Mouse (Mus musculus) CH12.LX (cell line): ENCODE measurements around the gene Zfhx3. TPM values are rescaled to one million over a fixed set of nuclear protein-coding genes. Genes with fewer than 3 reads are reported as not detected.

Experiments
- DNase-seq: peaks from one replicate; pipeline ENCODE4 v3.0.0-alpha.2; 2013; ENCODE audit errors: extremely low read depth
- H3K27ac ChIP-seq: 2 replicates; pipeline ENCODE4 v1.5.1; 2012; ENCODE audit warnings: low read depth, mild to moderate bottlenecking, control low read depth, moderate library complexity; ENCODE audit not compliant: insufficient read depth
- H3K27me3 ChIP-seq: replicated peaks from 2 replicates; pipeline ENCODE3; 2012; ENCODE audit warnings: inconsistent platforms
- H3K36me3 ChIP-seq, 2 experiments: replicated peaks in 1 of 2; 2 replicates each; pipeline versions ENCODE3 to v1.6.1; 2012; ENCODE audit warnings: inconsistent platforms in 1 of 2, low read length in 1 of 2, mild to moderate bottlenecking in 1 of 2, mixed read lengths in 1 of 2, moderate library complexity in 1 of 2; ENCODE audit not compliant: control insufficient read depth in 1 of 2, insufficient read depth in 1 of 2
- H3K4me1 ChIP-seq, 2 experiments: 2 replicates each; pipeline ENCODE4 v1.6.1; 2012; ENCODE audit warnings: inconsistent platforms in 1 of 2, moderate library complexity in 1 of 2; ENCODE audit not compliant: insufficient read depth in 2 of 2, control insufficient read depth in 1 of 2
- H3K4me2 ChIP-seq: 2 replicates; pipeline ENCODE4 v1.6.1; 2012; ENCODE audit warnings: low read depth, mild to moderate bottlenecking, control low read depth; ENCODE audit not compliant: poor library complexity, insufficient read depth, severe bottlenecking
- H3K4me3 ChIP-seq, 3 experiments: fragments of 150-350 bp in 1 of 3; sonication (generic) in 1 of 3; replicated peaks in 1 of 3; 2 replicates each; pipeline versions ENCODE3 to v1.5.1; 2011 to 2012; ENCODE audit warnings: low read depth in 2 of 3, low read length in 2 of 3, mild to moderate bottlenecking in 2 of 3, moderate library complexity in 2 of 3, control low read depth in 1 of 3, improper control_type of control experiment in 1 of 3, inconsistent platforms in 1 of 3, mixed read lengths in 1 of 3; ENCODE audit not compliant: poor library complexity in 1 of 3
- H3K79me2 ChIP-seq: replicated peaks from 2 replicates; pipeline ENCODE4 v1.6.1; 2012; ENCODE audit warnings: mild to moderate bottlenecking, moderate library complexity; ENCODE audit not compliant: control insufficient read depth, poor library complexity, insufficient read depth, severe bottlenecking; ENCODE audit errors: extremely low read depth
- H3K9ac ChIP-seq: 2 replicates; pipeline ENCODE4 v1.6.1; 2012; ENCODE audit warnings: low read depth, mild to moderate bottlenecking, control low read depth, moderate library complexity; ENCODE audit not compliant: insufficient read depth
- H3K9me3 ChIP-seq: replicated peaks from 2 replicates; pipeline ENCODE3; 2012; ENCODE audit warnings: low read length, inconsistent platforms, mixed read lengths
- CHD1 ChIP-seq: IDR thresholded peaks from 2 replicates; pipeline ENCODE4 v1.6.1; 2012; ENCODE audit warnings: low read depth, low read length, improper control_type of control experiment, inconsistent platforms
- CHD2 ChIP-seq: IDR thresholded peaks from 2 replicates; pipeline ENCODE4 v1.6.1; 2011; ENCODE audit warnings: low read length, improper control_type of control experiment
- CTCF ChIP-seq, 2 experiments: IDR thresholded peaks in 1 of 2; conservative IDR thresholded peaks in 1 of 2; 2 replicates each; pipeline ENCODE4 v1.5.1; 2011 to 2012; ENCODE audit warnings: low read depth in 2 of 2, low read length in 2 of 2, improper control_type of control experiment in 1 of 2, inconsistent platforms in 1 of 2, mild to moderate bottlenecking in 1 of 2, moderate library complexity in 1 of 2
- EP300 ChIP-seq: IDR thresholded peaks from 2 replicates; pipeline ENCODE4 v1.6.1; 2011; ENCODE audit warnings: low read length, improper control_type of control experiment
- ETS1 ChIP-seq: conservative IDR thresholded peaks from 2 replicates; pipeline ENCODE4 v1.6.1; 2012; ENCODE audit warnings: low read depth, mild to moderate bottlenecking, inconsistent platforms, low read length, improper control_type of control experiment, moderate library complexity
- IRF4 ChIP-seq: IDR thresholded peaks from 2 replicates; pipeline ENCODE4 v1.6.1; 2014; ENCODE audit warnings: low read depth, mild to moderate bottlenecking, inconsistent platforms, low read length, improper control_type of control experiment
- JUN ChIP-seq: IDR thresholded peaks from 2 replicates; pipeline ENCODE4 v1.6.1; 2011; ENCODE audit warnings: low read depth, mild to moderate bottlenecking, low read length, improper control_type of control experiment, moderate library complexity; ENCODE audit not compliant: insufficient read depth
- JUND ChIP-seq: conservative IDR thresholded peaks from 2 replicates; pipeline ENCODE4 v1.6.1; 2011; ENCODE audit warnings: low read depth, low read length, improper control_type of control experiment
- MAFK ChIP-seq: IDR thresholded peaks from 2 replicates; pipeline ENCODE4 v1.6.1; 2011; ENCODE audit warnings: low read length, improper control_type of control experiment; ENCODE audit not compliant: insufficient replicate concordance
- MEF2A ChIP-seq: IDR thresholded peaks from 2 replicates; pipeline ENCODE4 v1.6.1; 2014; ENCODE audit warnings: low read depth, mild to moderate bottlenecking, inconsistent platforms, low read length, improper control_type of control experiment, borderline replicate concordance
- RCOR1 ChIP-seq: conservative IDR thresholded peaks from 2 replicates; pipeline ENCODE4 v1.6.1; 2012; ENCODE audit warnings: low read depth, mild to moderate bottlenecking, inconsistent platforms, low read length, improper control_type of control experiment
- SIN3A ChIP-seq: IDR thresholded peaks from 2 replicates; pipeline ENCODE4 v1.6.1; 2012; ENCODE audit warnings: low read length, improper control_type of control experiment, inconsistent platforms
- SMC3 ChIP-seq: IDR thresholded peaks from 2 replicates; pipeline ENCODE4 v1.6.1; 2011; ENCODE audit warnings: low read depth, low read length, improper control_type of control experiment
- TBP ChIP-seq: conservative IDR thresholded peaks from 2 replicates; pipeline ENCODE4 v1.6.1; 2011; ENCODE audit warnings: low read depth, low read length, improper control_type of control experiment
- USF1 ChIP-seq: IDR thresholded peaks from 2 replicates; pipeline ENCODE4 v1.6.1; 2014; ENCODE audit warnings: low read depth, mild to moderate bottlenecking, inconsistent platforms, low read length, improper control_type of control experiment
- ZKSCAN1 ChIP-seq: IDR thresholded peaks from 2 replicates; pipeline ENCODE4 v1.6.1; 2012; ENCODE audit warnings: low read depth, inconsistent platforms, low read length, improper control_type of control experiment, borderline replicate concordance
- ZMIZ1 ChIP-seq: IDR thresholded peaks from 2 replicates; pipeline ENCODE4 v1.6.1; 2012; ENCODE audit warnings: low read depth, mild to moderate bottlenecking, inconsistent platforms, low read length, improper control_type of control experiment
- ZNF384 ChIP-seq: IDR thresholded peaks from 2 replicates; pipeline ENCODE4 v1.6.1; 2012; ENCODE audit warnings: low read depth, low read length, improper control_type of control experiment, inconsistent platforms
- dilution Hi-C: fragments of 300-500 bp; cut with MboI; formaldehyde crosslinking; loops from 2 replicates; pipeline ENCODE4 v1.14.3; 2020; ENCODE audit warnings: low sequenced_read_pairs; ENCODE audit not compliant: extremely low pct_unique_long_range_greater_than_20kb, extremely low pct_ligation_motif_present
- in situ Hi-C: fragments of 300-500 bp; cut with MboI; formaldehyde crosslinking; loops from 3 replicates; pipeline ENCODE4 v1.14.3; 2019; ENCODE audit warnings: low sequenced_read_pairs, low pct_ligation_motif_present, low pct_unique_long_range_greater_than_20kb, mixed read lengths
- polyA plus RNA-seq: library from polyadenylated mRNA; unstranded; fragments of >175 nt; gene quantifications from 2 replicates; pipeline ENCODE4 v1.2.1, GENCODE M21; 2012; ENCODE audit warnings: low read depth; ENCODE audit not compliant: insufficient read length
- total RNA-seq, 2 experiments: library from RNA; depleted of rRNA; stranded (reverse); fragments of 300-350 nt in 1 of 2; fragments of >200 nt in 1 of 2; gene quantifications; 2 replicates each; pipeline ENCODE4 v1.2.3; 2012 to 2014

The Zfhx3 gene
- total and polyA plus RNA-seq, 3 experiments: 0.05 to 0.76 (median 0.68) TPM

GRCm38 (mm10) chr8:108186289-108186688 lies 243.8 kb downstream of the Zfhx3 start:
- no peak overlapping the region for H3K27ac ChIP-seq
- no peaks in the 10 kb centered on the region for H3K27me3 ChIP-seq
- no peak for TF ChIP-seq RCOR1
- no peak for TF ChIP-seq SIN3A
- TF ChIP-seq ZKSCAN1: no peak
- TF ChIP-seq ZMIZ1: no peak
- no peak for TF ChIP-seq JUND
- TF ChIP-seq TBP: no peak
- no peak for TF ChIP-seq ETS1
- no peak for TF ChIP-seq CHD2
- no peak for TF ChIP-seq MAFK
- no peak for TF ChIP-seq SMC3
- TF ChIP-seq JUN: no peak
- no peak for TF ChIP-seq CTCF (conservative IDR thresholded peaks at IDR 0.05 in 1 of 2, IDR thresholded peaks at IDR 0.05 in 1 of 2; ENCODE audit: low read depth in 2 of 2, low read length in 2 of 2)
- TF ChIP-seq USF1: no peak
- no peak for TF ChIP-seq MEF2A
- H3K79me2 ChIP-seq: no peaks in the 10 kb centered on the region
- H3K4me3 ChIP-seq: no peak overlapping the region
- H3K9ac ChIP-seq: no peak overlapping the region
- dilution Hi-C loops (no loop called here), in situ Hi-C loops (no loop called here)
- no peak overlapping the region for H3K4me2 ChIP-seq
- H3K4me1 ChIP-seq: peaks cover 2 to 11% of the 10 kb centered on the region in 2 experiments
- no peak for DNase-seq
- H3K36me3 ChIP-seq: no peaks in the 10 kb centered on the region
- no peaks in the 10 kb centered on the region for H3K9me3 ChIP-seq

GRCm38 (mm10) chr8:108188044-108188443 lies 245.6 kb downstream of the Zfhx3 start:
- no peak for TF ChIP-seq SIN3A
- peak; percentile 46 for TF ChIP-seq JUN
- TF ChIP-seq ZNF384: peak; percentile 74
- TF ChIP-seq SMC3: no peak
- peak; percentile 35; the same call in 1 of the 2 replicates for TF ChIP-seq EP300
- TF ChIP-seq JUND: peak; percentile 76
- no peak for TF ChIP-seq CHD1
- no peak for TF ChIP-seq ETS1
- TF ChIP-seq ZMIZ1: no peak
- TF ChIP-seq IRF4: no peak
- TF ChIP-seq USF1: no peak
- H3K4me1 ChIP-seq: peaks cover 2 to 10% of the 10 kb centered on the region in 2 experiments

More at GRCm38 (mm10) chr8:108188044-108188443, 245.6 kb downstream of the Zfhx3 start:
- peak; percentile 18 for DNase-seq
- H3K4me3 ChIP-seq: no peak overlapping the region
- in situ Hi-C loops (no loop called here), dilution Hi-C loops (no loop called here)
- H3K79me2 ChIP-seq: no peaks in the 10 kb centered on the region
- H3K27ac ChIP-seq: no peak overlapping the region
- H3K9ac ChIP-seq: no peak overlapping the region
- no peaks in the 10 kb centered on the region for H3K9me3 ChIP-seq
- H3K36me3 ChIP-seq: no peaks in the 10 kb centered on the region
- no peaks in the 10 kb centered on the region for H3K27me3 ChIP-seq
- no peak overlapping the region for H3K4me2 ChIP-seq
